Mouse (Mus musculus) CH12.LX (cell line): ENCODE data around the gene Rasl11b. TPM values are rescaled to one million over a fixed set of nuclear protein-coding genes. Genes with fewer than 3 reads are reported as not detected.

Experiments
- DNase-seq: peaks from one replicate; pipeline ENCODE4 v3.0.0-alpha.2; 2013; ENCODE audit errors: extremely low read depth
- H3K27ac ChIP-seq: 2 replicates; pipeline ENCODE4 v1.5.1; 2012; ENCODE audit warnings: low read depth, mild to moderate bottlenecking, control low read depth, moderate library complexity; ENCODE audit not compliant: insufficient read depth
- H3K27me3 ChIP-seq: replicated peaks from 2 replicates; pipeline ENCODE3; 2012; ENCODE audit warnings: inconsistent platforms
- H3K36me3 ChIP-seq, 2 experiments: replicated peaks in 1 of 2; 2 replicates each; pipeline versions ENCODE3 to v1.6.1; 2012; ENCODE audit warnings: inconsistent platforms in 1 of 2, low read length in 1 of 2, mild to moderate bottlenecking in 1 of 2, mixed read lengths in 1 of 2, moderate library complexity in 1 of 2; ENCODE audit not compliant: control insufficient read depth in 1 of 2, insufficient read depth in 1 of 2
- H3K4me1 ChIP-seq, 2 experiments: 2 replicates each; pipeline ENCODE4 v1.6.1; 2012; ENCODE audit warnings: inconsistent platforms in 1 of 2, moderate library complexity in 1 of 2; ENCODE audit not compliant: insufficient read depth in 2 of 2, control insufficient read depth in 1 of 2
- H3K4me2 ChIP-seq: 2 replicates; pipeline ENCODE4 v1.6.1; 2012; ENCODE audit warnings: low read depth, mild to moderate bottlenecking, control low read depth; ENCODE audit not compliant: poor library complexity, insufficient read depth, severe bottlenecking
- H3K4me3 ChIP-seq, 3 experiments: fragments of 150-350 bp in 1 of 3; sonication (generic) in 1 of 3; replicated peaks in 1 of 3; 2 replicates each; pipeline versions ENCODE3 to v1.5.1; 2011 to 2012; ENCODE audit warnings: low read depth in 2 of 3, low read length in 2 of 3, mild to moderate bottlenecking in 2 of 3, moderate library complexity in 2 of 3, control low read depth in 1 of 3, improper control_type of control experiment in 1 of 3, inconsistent platforms in 1 of 3, mixed read lengths in 1 of 3; ENCODE audit not compliant: poor library complexity in 1 of 3
- H3K79me2 ChIP-seq: replicated peaks from 2 replicates; pipeline ENCODE4 v1.6.1; 2012; ENCODE audit warnings: mild to moderate bottlenecking, moderate library complexity; ENCODE audit not compliant: control insufficient read depth, poor library complexity, insufficient read depth, severe bottlenecking; ENCODE audit errors: extremely low read depth
- H3K9ac ChIP-seq: 2 replicates; pipeline ENCODE4 v1.6.1; 2012; ENCODE audit warnings: low read depth, mild to moderate bottlenecking, control low read depth, moderate library complexity; ENCODE audit not compliant: insufficient read depth
- H3K9me3 ChIP-seq: replicated peaks from 2 replicates; pipeline ENCODE3; 2012; ENCODE audit warnings: low read length, inconsistent platforms, mixed read lengths
- CHD1 ChIP-seq: IDR thresholded peaks from 2 replicates; pipeline ENCODE4 v1.6.1; 2012; ENCODE audit warnings: low read depth, low read length, improper control_type of control experiment, inconsistent platforms
- CHD2 ChIP-seq: IDR thresholded peaks from 2 replicates; pipeline ENCODE4 v1.6.1; 2011; ENCODE audit warnings: low read length, improper control_type of control experiment
- E2F4 ChIP-seq: IDR thresholded peaks from 2 replicates; pipeline ENCODE4 v1.6.1; 2011; ENCODE audit warnings: low read depth, low read length, improper control_type of control experiment; ENCODE audit not compliant: insufficient replicate concordance
- ELF1 ChIP-seq: IDR thresholded peaks from 2 replicates; pipeline ENCODE4 v1.6.1; 2014; ENCODE audit warnings: low read depth, mild to moderate bottlenecking, inconsistent platforms, low read length, improper control_type of control experiment
- GABPA ChIP-seq: IDR thresholded peaks from 2 replicates; pipeline ENCODE4 v1.6.1; 2012; ENCODE audit warnings: low read depth, low read length, improper control_type of control experiment, inconsistent platforms; ENCODE audit not compliant: insufficient replicate concordance
- HCFC1 ChIP-seq: IDR thresholded peaks from 2 replicates; pipeline ENCODE4 v1.6.1; 2012; ENCODE audit warnings: low read depth, mild to moderate bottlenecking, inconsistent platforms, low read length, improper control_type of control experiment
- IRF4 ChIP-seq: IDR thresholded peaks from 2 replicates; pipeline ENCODE4 v1.6.1; 2014; ENCODE audit warnings: low read depth, mild to moderate bottlenecking, inconsistent platforms, low read length, improper control_type of control experiment
- JUND ChIP-seq: conservative IDR thresholded peaks from 2 replicates; pipeline ENCODE4 v1.6.1; 2011; ENCODE audit warnings: low read depth, low read length, improper control_type of control experiment
- MAFK ChIP-seq: IDR thresholded peaks from 2 replicates; pipeline ENCODE4 v1.6.1; 2011; ENCODE audit warnings: low read length, improper control_type of control experiment; ENCODE audit not compliant: insufficient replicate concordance
- MAX ChIP-seq: IDR thresholded peaks from 2 replicates; pipeline ENCODE4 v1.6.1; 2011; ENCODE audit warnings: low read length, improper control_type of control experiment
- MAZ ChIP-seq: IDR thresholded peaks from 2 replicates; pipeline ENCODE4 v1.6.1; 2012; ENCODE audit warnings: low read depth, mild to moderate bottlenecking, inconsistent platforms, low read length, improper control_type of control experiment, moderate library complexity
- MEF2A ChIP-seq: IDR thresholded peaks from 2 replicates; pipeline ENCODE4 v1.6.1; 2014; ENCODE audit warnings: low read depth, mild to moderate bottlenecking, inconsistent platforms, low read length, improper control_type of control experiment, borderline replicate concordance
- MYC ChIP-seq: IDR thresholded peaks from 2 replicates; pipeline ENCODE4 v1.6.1; 2011; ENCODE audit warnings: low read depth, mild to moderate bottlenecking, improper control_type of control experiment, low read length
- NRF1 ChIP-seq: IDR thresholded peaks from 2 replicates; pipeline ENCODE4 v1.6.1; 2014; ENCODE audit warnings: low read depth, mild to moderate bottlenecking, inconsistent platforms, low read length, improper control_type of control experiment, moderate library complexity
- PAX5 ChIP-seq: IDR thresholded peaks from 2 replicates; pipeline ENCODE4 v1.6.1; 2012; ENCODE audit warnings: low read length, inconsistent platforms, mixed read lengths
- RCOR1 ChIP-seq: conservative IDR thresholded peaks from 2 replicates; pipeline ENCODE4 v1.6.1; 2012; ENCODE audit warnings: low read depth, mild to moderate bottlenecking, inconsistent platforms, low read length, improper control_type of control experiment
- SMC3 ChIP-seq: IDR thresholded peaks from 2 replicates; pipeline ENCODE4 v1.6.1; 2011; ENCODE audit warnings: low read depth, low read length, improper control_type of control experiment
- TCF12 ChIP-seq: IDR thresholded peaks from 2 replicates; pipeline ENCODE4 v1.6.1; 2014; ENCODE audit warnings: low read depth, mild to moderate bottlenecking, inconsistent platforms, low read length, improper control_type of control experiment
- USF1 ChIP-seq: IDR thresholded peaks from 2 replicates; pipeline ENCODE4 v1.6.1; 2014; ENCODE audit warnings: low read depth, mild to moderate bottlenecking, inconsistent platforms, low read length, improper control_type of control experiment
- ZC3H11A ChIP-seq: IDR thresholded peaks from 2 replicates; pipeline ENCODE4 v1.6.1; 2012; ENCODE audit warnings: low read depth, mild to moderate bottlenecking, inconsistent platforms, low read length, improper control_type of control experiment
- ZKSCAN1 ChIP-seq: IDR thresholded peaks from 2 replicates; pipeline ENCODE4 v1.6.1; 2012; ENCODE audit warnings: low read depth, inconsistent platforms, low read length, improper control_type of control experiment, borderline replicate concordance
- ZNF384 ChIP-seq: IDR thresholded peaks from 2 replicates; pipeline ENCODE4 v1.6.1; 2012; ENCODE audit warnings: low read depth, low read length, improper control_type of control experiment, inconsistent platforms
- dilution Hi-C: fragments of 300-500 bp; cut with MboI; formaldehyde crosslinking; loops from 2 replicates; pipeline ENCODE4 v1.14.3; 2020; ENCODE audit warnings: low sequenced_read_pairs; ENCODE audit not compliant: extremely low pct_unique_long_range_greater_than_20kb, extremely low pct_ligation_motif_present
- in situ Hi-C: fragments of 300-500 bp; cut with MboI; formaldehyde crosslinking; loops from 3 replicates; pipeline ENCODE4 v1.14.3; 2019; ENCODE audit warnings: low sequenced_read_pairs, low pct_ligation_motif_present, low pct_unique_long_range_greater_than_20kb, mixed read lengths
- polyA plus RNA-seq: library from polyadenylated mRNA; unstranded; fragments of >175 nt; gene quantifications from 2 replicates; pipeline ENCODE4 v1.2.1, GENCODE M21; 2012; ENCODE audit warnings: low read depth; ENCODE audit not compliant: insufficient read length
- total RNA-seq, 2 experiments: library from RNA; depleted of rRNA; stranded (reverse); fragments of 300-350 nt in 1 of 2; fragments of >200 nt in 1 of 2; gene quantifications; 2 replicates each; pipeline ENCODE4 v1.2.3; 2012 to 2014

The Rasl11b gene
- total and polyA plus RNA-seq, 3 experiments: 0.21 to 2.7 (median 0.60) TPM

DNA sequence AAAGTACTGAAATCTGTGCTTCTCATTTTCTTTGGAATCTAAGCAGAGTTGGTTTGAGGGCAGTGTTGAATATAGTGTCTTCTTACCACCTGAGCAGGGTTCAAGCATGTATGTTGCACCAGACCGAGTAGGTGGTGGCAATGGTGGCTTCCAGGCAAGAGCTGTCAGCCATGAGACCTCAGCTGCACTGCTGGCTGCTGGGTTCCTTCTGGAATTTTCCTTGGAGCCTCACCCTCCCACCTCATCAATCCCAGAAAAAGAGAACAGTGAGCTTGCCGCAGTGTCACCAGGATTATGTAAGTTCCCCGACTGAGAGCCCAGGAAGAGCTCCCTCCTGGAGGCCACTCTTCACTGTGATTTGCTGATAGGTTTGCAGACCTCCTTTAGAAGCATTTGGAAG is 12.1 kb downstream of the Rasl11b start:
- peaks cover 0 to 9% of the 10 kb centered on the region in 2 experiments; a peak in 2 of 4 replicates for H3K4me1 ChIP-seq
- in situ Hi-C loops: no loop called here
- peaks cover 0 to 2% of the 10 kb centered on the region in 2 experiments for H3K36me3 ChIP-seq
- TF ChIP-seq ZNF384: no peak
- no peak for TF ChIP-seq ELF1
- no peak for TF ChIP-seq USF1
- no peak for TF ChIP-seq PAX5
- TF ChIP-seq JUND: no peak
- TF ChIP-seq MAX: no peak
- no peak for TF ChIP-seq RCOR1
- no peak for TF ChIP-seq MAFK
- TF ChIP-seq, all 38 proteins: peak for 0
- Histone ChIP-seq H3K27ac (no peak overlapping the region), H3K4me2 (no peak overlapping the region), H3K9ac (no peak overlapping the region), H3K27me3 (no peaks in the 10 kb centered on the region), H3K9me3 (peaks cover 2% of the 10 kb centered on the region), H3K4me3 (no peak overlapping the region), H3K79me2 (no peaks in the 10 kb centered on the region)
- no peak for DNase-seq
- dilution Hi-C loops: no loop called here

DNA sequence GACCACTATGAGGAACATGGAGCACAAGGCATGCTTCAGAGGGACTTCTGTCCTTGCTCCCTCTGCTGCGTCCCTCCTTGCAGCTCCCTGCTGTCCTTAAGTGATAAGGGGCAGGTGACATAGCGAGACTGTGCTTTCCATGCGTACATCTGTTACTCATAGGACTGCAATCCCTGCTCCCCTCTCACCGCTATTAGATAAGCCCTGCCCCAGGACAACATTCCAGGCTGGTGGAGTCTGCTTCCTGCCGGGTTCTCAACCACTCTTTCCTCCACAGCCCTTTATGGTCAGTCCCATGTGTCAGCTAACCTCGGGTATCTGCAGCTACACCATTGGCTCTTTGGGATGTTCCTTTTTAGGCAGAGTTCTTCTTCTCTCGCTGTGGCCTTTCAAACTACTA is 13.4 kb downstream of the Rasl11b start:
- Histone ChIP-seq H3K36me3 (peaks cover 0 to 2% of the 10 kb centered on the region in 2 experiments), H3K4me2 (no peak overlapping the region), H3K4me3 (no peak overlapping the region), H3K79me2 (no peaks in the 10 kb centered on the region), H3K9me3 (no peaks in the 10 kb centered on the region), H3K27me3 (no peaks in the 10 kb centered on the region), H3K4me1 (peaks cover 0 to 9% of the 10 kb centered on the region in 2 experiments; a peak in 2 of 4 replicates), H3K9ac (no peak overlapping the region), H3K27ac (no peak overlapping the region)
- TF ChIP-seq JUND (no peak), MYC (no peak)
- in situ Hi-C loops: no loop called here
- dilution Hi-C loops: no loop called here
- DNase-seq: no peak

DNA sequence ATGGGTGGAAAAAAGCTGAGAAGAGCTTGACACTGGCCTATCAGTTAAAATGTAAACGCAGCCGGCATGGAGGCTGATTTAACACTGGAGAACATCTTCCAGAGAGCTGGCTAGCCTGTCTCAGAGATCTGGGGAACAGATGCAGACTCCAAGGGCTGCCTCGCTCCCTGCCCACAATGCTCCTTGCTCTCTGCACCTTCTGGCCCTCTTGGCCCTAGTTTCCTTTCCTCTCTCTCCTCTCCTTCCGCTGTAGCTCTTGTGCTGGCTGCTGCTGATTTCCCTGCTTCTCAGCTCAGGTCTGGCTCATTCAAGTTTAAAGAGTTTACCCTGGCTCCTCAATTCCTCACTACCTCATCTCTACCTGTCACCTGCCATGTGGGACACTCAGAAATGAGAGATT is 14.6 kb downstream of the Rasl11b start:
- H3K4me2 ChIP-seq: no peak overlapping the region
- H3K36me3 ChIP-seq: peaks cover 0 to 2% of the 10 kb centered on the region in 2 experiments
- TF ChIP-seq MAX (no peak), CHD2 (no peak), MAZ (no peak), NRF1 (no peak), MEF2A (no peak), ZKSCAN1 (no peak), E2F4 (no peak), SMC3 (no peak), HCFC1 (no peak), IRF4 (no peak), TCF12 (no peak), ZNF384 (no peak), CHD1 (no peak), GABPA (no peak), ZC3H11A (no peak)
- no peak overlapping the region for H3K27ac ChIP-seq
- no peak for DNase-seq
- H3K4me1 ChIP-seq: peaks cover 0 to 8% of the 10 kb centered on the region in 2 experiments; a peak in 2 of 4 replicates
- no peaks in the 10 kb centered on the region for H3K9me3 ChIP-seq
- dilution Hi-C loops (no loop called here), in situ Hi-C loops (no loop called here)
- H3K9ac ChIP-seq: no peak overlapping the region
- H3K4me3 ChIP-seq: no peak overlapping the region
- H3K79me2 ChIP-seq: no peaks in the 10 kb centered on the region
- H3K27me3 ChIP-seq: no peaks in the 10 kb centered on the region
